Mouse (Mus musculus): ENCODE measurements around the gene Cdk9. TPM values are rescaled to one million over a fixed set of nuclear protein-coding genes. Genes with fewer than 3 reads are reported as not detected.

Cdk9 gene
- polyA plus RNA-seq, 1 experiment, result 109 TPM

DNA sequence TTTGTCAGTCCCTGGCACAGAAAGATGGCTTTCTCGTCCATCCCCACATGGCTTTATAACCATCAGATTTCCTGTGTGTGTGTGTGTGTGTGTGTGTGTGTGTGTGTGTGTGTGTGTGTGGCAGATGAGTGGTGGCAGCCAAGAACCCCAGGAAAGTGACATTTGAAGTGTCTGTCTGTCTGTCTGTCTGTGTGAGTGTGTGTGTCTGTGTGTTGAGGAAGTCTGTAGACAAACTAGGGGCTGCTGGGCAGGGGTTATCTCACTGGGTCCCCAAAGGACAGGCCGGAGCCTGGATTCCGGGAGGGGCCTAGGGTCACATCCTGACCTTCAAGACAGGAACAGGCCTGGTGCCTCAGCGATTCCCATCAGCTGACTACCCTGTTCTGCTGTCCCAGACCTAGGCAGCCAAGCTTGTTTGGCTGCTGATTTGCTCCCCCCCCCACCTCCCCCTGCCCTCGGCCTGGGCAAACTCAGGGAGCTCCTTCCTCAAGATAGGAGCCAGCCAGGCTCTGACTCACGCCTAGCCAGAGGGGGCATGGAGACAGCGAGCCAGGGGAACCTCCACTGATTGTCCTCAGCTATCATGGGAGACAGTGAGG is 51.3 kb downstream of the Cdk9 start:
- Histone ChIP-seq H3K27me3 (ENCODE audit: control insufficient read depth, insufficient read depth, low read length, poor library complexity, severe bottlenecking) (no peaks in the 10 kb centered on the region), H3K36me3 (ENCODE audit: control insufficient read depth, insufficient read depth, low read length, poor library complexity, severe bottlenecking) (no peaks in the 10 kb centered on the region), H3K4me1 (ENCODE audit: control insufficient read depth, insufficient read depth, low read length) (no peaks in the 10 kb centered on the region), H3K9me3 (replicated peaks; ENCODE audit: control insufficient read depth, insufficient read depth, low read length, poor library complexity, severe bottlenecking) (no peaks in the 10 kb centered on the region), H3K4me3 (ENCODE audit: low read depth, low read length) (no peak overlapping the region), H3K27ac (ENCODE audit: insufficient read depth, low read length) (no peak overlapping the region), H3K9ac (ENCODE audit: low read depth, poor library complexity, severe bottlenecking) (no peak overlapping the region)
- TF ChIP-seq CTCF (IDR thresholded peaks at IDR 0.05; ENCODE audit: low read depth, low read length), result no peak
- no peak for TF ChIP-seq EP300 (IDR thresholded peaks at IDR 0.05; ENCODE audit: insufficient read depth, low read depth, low read length)
- no peak for TF ChIP-seq POLR2A (IDR thresholded peaks at IDR 0.05; ENCODE audit: insufficient read depth, low read length)

DNA sequence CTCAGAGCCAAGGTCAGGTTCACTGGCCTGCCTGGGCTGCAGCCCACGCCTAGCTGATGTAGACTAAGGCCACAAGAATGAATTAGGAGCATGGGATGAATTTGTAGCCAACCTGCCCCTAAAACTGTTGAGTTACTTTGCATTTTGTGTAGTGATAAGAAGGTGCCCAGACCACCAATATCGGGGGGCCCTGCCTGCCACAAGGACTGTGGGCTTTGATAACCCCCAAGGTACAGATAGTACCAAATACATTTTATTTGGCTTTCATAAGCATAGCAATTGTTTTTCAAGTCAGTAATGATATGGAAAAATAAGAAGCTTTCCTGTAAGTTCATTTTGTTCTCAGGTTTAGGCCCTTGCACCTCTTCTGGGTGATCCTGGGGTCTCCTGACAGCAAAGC is 54.0 kb downstream of the Cdk9 start:
- Histone ChIP-seq H3K36me3 (ENCODE audit: control insufficient read depth, insufficient read depth, low read length, poor library complexity, severe bottlenecking) (no peaks in the 10 kb centered on the region), H3K27ac (ENCODE audit: insufficient read depth, low read length) (no peak overlapping the region), H3K9ac (ENCODE audit: low read depth, poor library complexity, severe bottlenecking) (no peak overlapping the region)

DNA sequence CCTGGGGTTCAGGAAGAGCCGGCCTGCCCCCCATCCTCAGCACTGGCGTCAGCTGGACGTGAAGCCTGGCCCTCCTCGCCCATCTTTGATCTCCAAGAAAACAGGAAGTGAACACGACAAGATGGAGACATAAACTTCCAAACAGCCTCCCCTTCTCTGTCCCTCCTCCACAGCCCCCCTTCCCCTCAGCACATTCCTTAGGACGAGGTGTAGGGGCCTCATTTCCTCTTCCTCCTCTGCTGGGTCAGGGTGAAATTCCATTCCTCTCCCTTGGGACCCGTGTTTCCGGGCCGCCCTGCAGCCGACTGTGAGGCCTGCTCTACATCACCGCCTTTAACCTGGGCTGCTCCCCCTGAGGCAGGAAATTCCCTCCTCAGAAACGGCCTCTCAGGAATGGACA is 57.0 kb downstream of the Cdk9 start:
- Histone ChIP-seq H3K9ac (ENCODE audit: low read depth, poor library complexity, severe bottlenecking) (no peak overlapping the region), H3K36me3 (ENCODE audit: control insufficient read depth, insufficient read depth, low read length, poor library complexity, severe bottlenecking) (no peaks in the 10 kb centered on the region), H3K9me3 (replicated peaks; ENCODE audit: control insufficient read depth, insufficient read depth, low read length, poor library complexity, severe bottlenecking) (no peaks in the 10 kb centered on the region), H3K4me3 (ENCODE audit: low read depth, low read length) (no peak overlapping the region), H3K27ac (ENCODE audit: insufficient read depth, low read length) (no peak overlapping the region), H3K4me1 (ENCODE audit: control insufficient read depth, insufficient read depth, low read length) (peaks cover 3% of the 10 kb centered on the region), H3K27me3 (ENCODE audit: control insufficient read depth, insufficient read depth, low read length, poor library complexity, severe bottlenecking) (no peaks in the 10 kb centered on the region)
- no peak for TF ChIP-seq POLR2A (IDR thresholded peaks at IDR 0.05; ENCODE audit: insufficient read depth, low read length)
- TF ChIP-seq EP300 (IDR thresholded peaks at IDR 0.05; ENCODE audit: insufficient read depth, low read depth, low read length), result no peak
- no peak for TF ChIP-seq CTCF (IDR thresholded peaks at IDR 0.05; ENCODE audit: low read depth, low read length)

More for the DNA sequence above, 54.0 kb downstream of the Cdk9 start:
- TF ChIP-seq CTCF (IDR thresholded peaks at IDR 0.05; ENCODE audit: low read depth, low read length), result no peak
- TF ChIP-seq EP300 (IDR thresholded peaks at IDR 0.05; ENCODE audit: insufficient read depth, low read depth, low read length), result no peak
- TF ChIP-seq POLR2A (IDR thresholded peaks at IDR 0.05; ENCODE audit: insufficient read depth, low read length), result no peak
- H3K4me3 ChIP-seq (ENCODE audit: low read depth, low read length), result no peak overlapping the region
- H3K27me3 ChIP-seq (ENCODE audit: control insufficient read depth, insufficient read depth, low read length, poor library complexity, severe bottlenecking), result no peaks in the 10 kb centered on the region
- H3K4me1 ChIP-seq (ENCODE audit: control insufficient read depth, insufficient read depth, low read length), result peaks cover 3% of the 10 kb centered on the region
- H3K9me3 ChIP-seq (replicated peaks; ENCODE audit: control insufficient read depth, insufficient read depth, low read length, poor library complexity, severe bottlenecking), result no peaks in the 10 kb centered on the region

Other genes starting within 250 kb of the Cdk9 start
- gene Fam102a, start 177.7 kb downstream of the Cdk9 start, polyA plus RNA-seq (2011; ENCODE audit: insufficient read depth, insufficient read length, low read depth, missing spikeins), result 12.2 and 16.5 TPM in 2 replicates
- 35.1 and 41.7 TPM in 2 replicates for gene Dpm2, start 142.2 kb downstream of the Cdk9 start, polyA plus RNA-seq (2011; ENCODE audit: insufficient read depth, insufficient read length, low read depth, missing spikeins)
- 1.8 and 4.1 TPM in 2 replicates for gene Pip5kl1, start 138.3 kb downstream of the Cdk9 start, polyA plus RNA-seq (2011; ENCODE audit: insufficient read depth, insufficient read length, low read depth, missing spikeins)
- gene 9430097D07Rik, start 137.4 kb downstream of the Cdk9 start, polyA plus RNA-seq (2011; ENCODE audit: insufficient read depth, insufficient read length, low read depth, missing spikeins), result 0.44 TPM in 1 of 2 replicates, not detected in the other
- gene St6galnac4, start 126.0 kb downstream of the Cdk9 start, polyA plus RNA-seq (2011; ENCODE audit: insufficient read depth, insufficient read length, low read depth, missing spikeins), result 9.4 and 9.7 TPM in 2 replicates
- 22.5 and 24.2 TPM in 2 replicates for gene St6galnac6, start 113.4 kb downstream of the Cdk9 start, polyA plus RNA-seq (2011; ENCODE audit: insufficient read depth, insufficient read length, low read depth, missing spikeins)
- 71.8 and 74.7 TPM in 2 replicates for gene Ak1, start 91.3 kb downstream of the Cdk9 start, polyA plus RNA-seq (2011; ENCODE audit: insufficient read depth, insufficient read length, low read depth, missing spikeins)
- gene Eng, start 66.5 kb downstream of the Cdk9 start, polyA plus RNA-seq (2011; ENCODE audit: insufficient read depth, insufficient read length, low read depth, missing spikeins), result 20.0 and 20.8 TPM in 2 replicates
- 45.7 and 52.7 TPM in 2 replicates for gene Fpgs, start 8.9 kb downstream of the Cdk9 start, polyA plus RNA-seq (2011; ENCODE audit: insufficient read depth, insufficient read length, low read depth, missing spikeins)
- 9.0 and 11.4 TPM in 2 replicates for gene Sh2d3c, start 8.0 kb upstream of the Cdk9 start, polyA plus RNA-seq (2011; ENCODE audit: insufficient read depth, insufficient read length, low read depth, missing spikeins)
- not detected in 2 replicates for gene 6330409D20Rik, start 27.9 kb upstream of the Cdk9 start, polyA plus RNA-seq (2011; ENCODE audit: insufficient read depth, insufficient read length, low read depth, missing spikeins)
- gene Tor2a, start 44.2 kb upstream of the Cdk9 start, polyA plus RNA-seq (2011; ENCODE audit: insufficient read depth, insufficient read length, low read depth, missing spikeins), result 77.0 and 83.7 TPM in 2 replicates
- gene Ttc16, start 62.6 kb upstream of the Cdk9 start, polyA plus RNA-seq (2011; ENCODE audit: insufficient read depth, insufficient read length, low read depth, missing spikeins), result 2.2 TPM in 2 replicates
- gene Ptrh1, start 62.7 kb upstream of the Cdk9 start, polyA plus RNA-seq (2011; ENCODE audit: insufficient read depth, insufficient read length, low read depth, missing spikeins), result 9.9 and 11.6 TPM in 2 replicates
- gene Cfap157, start 71.4 kb upstream of the Cdk9 start, polyA plus RNA-seq (2011; ENCODE audit: insufficient read depth, insufficient read length, low read depth, missing spikeins), result not detected in 2 replicates
- 21.1 and 22.0 TPM in 2 replicates for gene Stxbp1, start 134.2 kb upstream of the Cdk9 start, polyA plus RNA-seq (2011; ENCODE audit: insufficient read depth, insufficient read length, low read depth, missing spikeins)
- 65.5 and 71.6 TPM in 2 replicates for gene Fam129b, start 163.0 kb upstream of the Cdk9 start, polyA plus RNA-seq (2011; ENCODE audit: insufficient read depth, insufficient read length, low read depth, missing spikeins)
- gene Rpl12, start 248.5 kb upstream of the Cdk9 start, polyA plus RNA-seq (2011; ENCODE audit: insufficient read depth, insufficient read length, low read depth, missing spikeins), result 114 and 117 TPM in 2 replicates
- 14.7 and 17.0 TPM in 2 replicates for gene Lrsam1, start 248.5 kb upstream of the Cdk9 start, polyA plus RNA-seq (2011; ENCODE audit: insufficient read depth, insufficient read length, low read depth, missing spikeins)

All from ES-Bruce4 (cell line).